Mouse (Mus musculus): Measurements from ENCODE around the gene Opn1sw.

The Opn1sw gene

DNA sequence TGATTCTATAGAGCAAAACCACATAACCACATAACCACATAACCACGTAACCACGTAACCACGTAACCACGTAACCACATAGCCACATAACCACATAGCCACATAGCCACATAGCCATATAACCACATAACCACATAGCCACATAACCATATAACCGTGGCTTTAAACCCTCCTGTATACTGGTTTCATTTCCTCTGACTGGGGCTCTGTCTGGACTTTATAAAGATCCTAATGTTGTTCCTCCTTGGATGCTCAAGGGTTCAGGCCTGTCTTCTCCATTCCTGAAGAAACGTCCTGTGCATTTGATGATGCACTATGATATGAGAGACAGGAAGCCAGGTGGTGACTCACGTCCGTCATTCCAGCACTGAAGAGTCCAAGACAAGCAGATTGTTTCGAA lies 61.3 kb downstream of the Opn1sw start:
- H3K4me3 ChIP-seq (replicated peaks; ENCODE audit: low read length), result no peak overlapping the region
- no peaks in the 10 kb centered on the region for H3K36me3 ChIP-seq (ENCODE audit: insufficient read depth, low read length)
- peaks cover 5% of the 10 kb centered on the region; the same call in 1 of the 2 replicates for H3K27me3 ChIP-seq (ENCODE audit: insufficient read depth, low read length)
- no peak for TF ChIP-seq NANOG (IDR thresholded peaks at IDR 0.05; ENCODE audit: borderline replicate concordance, low read length)
- TF ChIP-seq CTCF (conservative IDR thresholded peaks at IDR 0.05; ENCODE audit: low read length), result no peak
- no peak for TF ChIP-seq POU5F1 (IDR thresholded peaks at IDR 0.05; ENCODE audit: borderline replicate concordance, low read length)
- H3K9me3 ChIP-seq (ENCODE audit: low read length), result no peaks in the 10 kb centered on the region
- H3K4me1 ChIP-seq (replicated peaks; ENCODE audit: low read depth, low read length), result peaks cover 11% of the 10 kb centered on the region
